Mouse (Mus musculus): ENCODE results near the gene Ly86.

- TF ChIP-seq TAL1 (IDR thresholded peaks at IDR 0.05; ENCODE audit: low read length) (no peak), GATA1 (IDR thresholded peaks at IDR 0.05; ENCODE audit: low read length) (no peak)
Measured at GRCm38 (mm10) chr13:37309296-37309695, 35.7 kb upstream of the Ly86 start.
